Mouse (Mus musculus) myocyte (in vitro differentiated cells): Measurements from ENCODE around the gene Top1. TPM values are rescaled to one million over a fixed set of nuclear protein-coding genes. Genes with fewer than 3 reads are reported as not detected.

Experiments
- H3K27me3 ChIP-seq: one replicate; pipeline ENCODE4 v1.6.1; 2011; ENCODE audit not compliant: control insufficient read depth, insufficient read depth, insufficient read length
- H3K36me3 ChIP-seq: one replicate; pipeline ENCODE4 v1.6.1; 2011; ENCODE audit not compliant: control insufficient read depth, insufficient read depth
- H3K4me2 ChIP-seq: one replicate; pipeline ENCODE4 v1.6.1; 2011; ENCODE audit warnings: low read depth, control low read depth
- H3K4me3 ChIP-seq: one replicate; pipeline ENCODE4 v1.5.1; 2011; ENCODE audit warnings: mild to moderate bottlenecking, control low read depth, moderate library complexity
- H3K79me2 ChIP-seq: one replicate; pipeline ENCODE4 v1.6.1; 2011; ENCODE audit not compliant: control insufficient read depth, insufficient read depth
- H3ac ChIP-seq: one replicate; pipeline ENCODE4 v1.6.1; 2011; ENCODE audit not compliant: control insufficient read depth, insufficient read length
- CEBPB ChIP-seq: IDR thresholded peaks from 2 replicates; pipeline ENCODE4 v1.6.1; 2011; ENCODE audit warnings: mild to moderate bottlenecking, moderate library complexity; ENCODE audit not compliant: poor library complexity, insufficient read depth, severe bottlenecking
- E2F4 ChIP-seq: IDR thresholded peaks from one replicate; pipeline ENCODE4 v1.6.1; 2011; ENCODE audit warnings: mild to moderate bottlenecking, control low read depth, moderate library complexity; ENCODE audit not compliant: insufficient read depth
- MAX ChIP-seq: IDR thresholded peaks from one replicate; pipeline ENCODE4 v1.6.1; 2011; ENCODE audit warnings: low read depth, mild to moderate bottlenecking, control low read depth
- MYOD1 ChIP-seq, 3 experiments: IDR thresholded peaks; one replicate each; pipeline ENCODE4 v1.6.1; 2011; ENCODE audit warnings: control low read depth in 2 of 3, low read depth in 2 of 3, mild to moderate bottlenecking in 2 of 3, moderate library complexity in 1 of 3; ENCODE audit not compliant: insufficient read length in 2 of 3, control insufficient read depth in 1 of 3
- MYOG ChIP-seq, 3 experiments: IDR thresholded peaks; one replicate each; pipeline ENCODE4 v1.6.1; 2011; ENCODE audit warnings: control low read depth in 2 of 3, low read depth in 2 of 3, mild to moderate bottlenecking in 2 of 3; ENCODE audit not compliant: insufficient read length in 2 of 3, control insufficient read depth in 1 of 3, insufficient read depth in 1 of 3
- POLR2A ChIP-seq: IDR thresholded peaks from one replicate; pipeline ENCODE4 v1.6.1; 2011; ENCODE audit warnings: low read depth, mild to moderate bottlenecking, control low read depth, moderate library complexity; ENCODE audit not compliant: insufficient read length
- POLR2AphosphoS2 ChIP-seq: IDR thresholded peaks from one replicate; pipeline ENCODE4 v1.6.1; 2011; ENCODE audit warnings: low read depth, control low read depth; ENCODE audit not compliant: insufficient read length
- REST ChIP-seq: IDR thresholded peaks from one replicate; pipeline ENCODE4 v1.6.1; 2011; ENCODE audit warnings: mild to moderate bottlenecking, control low read depth, moderate library complexity; ENCODE audit not compliant: insufficient read depth, insufficient read length
- SRF ChIP-seq: IDR thresholded peaks from one replicate; pipeline ENCODE4 v1.6.1; 2011; ENCODE audit warnings: low read depth; ENCODE audit not compliant: control insufficient read depth, insufficient read length
- TCF12 ChIP-seq: IDR thresholded peaks from one replicate; pipeline ENCODE4 v1.6.1; 2011; ENCODE audit warnings: mild to moderate bottlenecking, control low read depth; ENCODE audit not compliant: poor library complexity, insufficient read depth, severe bottlenecking
- TCF3 ChIP-seq: IDR thresholded peaks from one replicate; pipeline ENCODE4 v1.6.1; 2011; ENCODE audit warnings: low read depth, control low read depth; ENCODE audit not compliant: insufficient read length
- USF1 ChIP-seq: IDR thresholded peaks from one replicate; pipeline ENCODE4 v1.6.1; 2011; ENCODE audit warnings: low read depth, mild to moderate bottlenecking, control low read depth, moderate library complexity
- polyA plus RNA-seq: library from polyadenylated mRNA; unstranded; fragments of >200 nt; fragmentation: generic; extraction: Trizol; gene quantifications from one replicate; pipeline ENCODE4 v1.2.1, GENCODE M21; 2012; ENCODE audit warnings: missing spikeins

The Top1 gene
- polyA plus RNA-seq, 1 experiment, result 37.2 TPM

GRCm38 (mm10) chr2:160641176-160641575 lies 4.5 kb upstream of the Top1 start:
- Histone ChIP-seq H3K4me3 (no peak overlapping the region), H3K36me3 (no peaks in the 10 kb centered on the region), H3K4me2 (no peak overlapping the region), H3ac (no peak overlapping the region), H3K79me2 (no peaks in the 10 kb centered on the region), H3K27me3 (no peaks in the 10 kb centered on the region)
- TF ChIP-seq TCF12 (no peak), REST (no peak), E2F4 (no peak), MYOG (IDR thresholded peaks at IDR 0.05; ENCODE audit: control insufficient read depth in 1 of 3, insufficient read depth in 1 of 3, insufficient read length in 2 of 3, low read depth in 2 of 3) (no peak), POLR2A (no peak), MAX (no peak), MYOD1 (IDR thresholded peaks at IDR 0.05; ENCODE audit: control insufficient read depth in 1 of 3, insufficient read length in 2 of 3, low read depth in 2 of 3) (no peak), TCF3 (no peak), SRF (no peak), POLR2AphosphoS2 (no peak), CEBPB (no peak), USF1 (no peak)

GRCm38 (mm10) chr2:160646144-160646844 lies 606 bp downstream of the Top1 start:
- Histone ChIP-seq H3K27me3 (no peaks in the 10 kb centered on the region), H3K4me3 (peak overlapping the region; percentile 45), H3K4me2 (no peak overlapping the region), H3ac (peak overlapping the region; percentile 83), H3K36me3 (no peaks in the 10 kb centered on the region), H3K79me2 (peaks cover 47% of the 10 kb centered on the region)
- TF ChIP-seq REST (no peak), SRF (no peak), MAX (no peak), POLR2AphosphoS2 (no peak), POLR2A (no peak), MYOD1 (IDR thresholded peaks at IDR 0.05; ENCODE audit: control insufficient read depth in 1 of 3, insufficient read length in 2 of 3, low read depth in 2 of 3) (no peak), TCF3 (no peak), CEBPB (no peak), TCF12 (no peak)

- peak overlapping the region; percentile 45 for H3K4me3 ChIP-seq
- H3K79me2 ChIP-seq, result peaks cover 52% of the 10 kb centered on the region
- H3ac ChIP-seq, result peak overlapping the region; percentile 83
- peak overlapping the region; percentile 91 for H3K4me2 ChIP-seq
- no peak for TF ChIP-seq MYOD1 (IDR thresholded peaks at IDR 0.05; ENCODE audit: control insufficient read depth in 1 of 3, insufficient read length in 2 of 3, low read depth in 2 of 3)
- TF ChIP-seq E2F4, result no peak
- TF ChIP-seq CEBPB, result no peak
- TF ChIP-seq REST, result no peak
- TF ChIP-seq TCF3, result no peak
- no peak for TF ChIP-seq MYOG (IDR thresholded peaks at IDR 0.05; ENCODE audit: control insufficient read depth in 1 of 3, insufficient read depth in 1 of 3, insufficient read length in 2 of 3, low read depth in 2 of 3)
- TF ChIP-seq TCF12, result no peak
- no peak for TF ChIP-seq POLR2AphosphoS2
- no peak for TF ChIP-seq POLR2A
- TF ChIP-seq SRF, result no peak
- no peak for TF ChIP-seq USF1
- no peak for TF ChIP-seq MAX
- H3K36me3 ChIP-seq, result no peaks in the 10 kb centered on the region
- H3K27me3 ChIP-seq, result no peaks in the 10 kb centered on the region
These were observed 1.1 kb downstream of the Top1 start for GRCm38 (mm10) chr2:160646845-160647178.

- peak overlapping the region; percentile 45 for H3K4me3 ChIP-seq
- H3K36me3 ChIP-seq, result no peaks in the 10 kb centered on the region
- no peaks in the 10 kb centered on the region for H3K27me3 ChIP-seq
- no peak overlapping the region for H3ac ChIP-seq
- H3K4me2 ChIP-seq, result peak overlapping the region; percentile 91
- no peak for TF ChIP-seq POLR2AphosphoS2
- peaks cover 65% of the 10 kb centered on the region for H3K79me2 ChIP-seq
These were observed 2.4 kb downstream of the Top1 start for GRCm38 (mm10) chr2:160648097-160648496.

- peaks cover 74% of the 10 kb centered on the region for H3K79me2 ChIP-seq
- no peak for TF ChIP-seq TCF12
- no peak for TF ChIP-seq E2F4
- TF ChIP-seq CEBPB, result no peak
- TF ChIP-seq POLR2A, result no peak
- no peak for TF ChIP-seq MYOG (IDR thresholded peaks at IDR 0.05; ENCODE audit: control insufficient read depth in 1 of 3, insufficient read depth in 1 of 3, insufficient read length in 2 of 3, low read depth in 2 of 3)
- TF ChIP-seq POLR2AphosphoS2, result no peak
- no peak for TF ChIP-seq SRF
- TF ChIP-seq USF1, result no peak
- TF ChIP-seq REST, result no peak
- TF ChIP-seq TCF3, result no peak
- no peak for TF ChIP-seq MYOD1 (IDR thresholded peaks at IDR 0.05; ENCODE audit: control insufficient read depth in 1 of 3, insufficient read length in 2 of 3, low read depth in 2 of 3)
- TF ChIP-seq MAX, result no peak
- no peaks in the 10 kb centered on the region for H3K27me3 ChIP-seq
- H3K4me3 ChIP-seq, result peak overlapping the region; percentile 45
- H3K36me3 ChIP-seq, result no peaks in the 10 kb centered on the region
- peak overlapping the region; percentile 91 for H3K4me2 ChIP-seq
- no peak overlapping the region for H3ac ChIP-seq
These were observed 3.4 kb downstream of the Top1 start for GRCm38 (mm10) chr2:160649072-160649471.
